Mouse (Mus musculus) lung, postnatal 0 days (tissue): ENCODE measurements around the gene Tmem145. TPM values are rescaled to one million over a fixed set of nuclear protein-coding genes. Genes with fewer than 3 reads are reported as not detected.
A peak's percentile ranks its signal among the peaks of the same experiment; 100 is the strongest.

Experiments
- ATAC-seq: fragments of 200-750 bp; cut with Nextera tagmentation; 2 replicates; pipeline ENCODE4 v1.8.0; 2017; ENCODE audit warnings: moderate library complexity
- DNase-seq: peaks from one replicate; pipeline ENCODE4 v3.0.0-alpha.2; 2016; ENCODE audit warnings: low spot score
- H3K27ac ChIP-seq: fragments of 300-500 bp; sonication (generic); 2 replicates; pipeline ENCODE4 v1.5.1; 2014; ENCODE audit warnings: antibody characterized with exemption, mild to moderate bottlenecking, low read length, mixed read lengths
- H3K27me3 ChIP-seq: fragments of 300-500 bp; sonication (generic); replicated peaks from 2 replicates; pipeline ENCODE4 v1.6.1; 2014; ENCODE audit warnings: low read length, mixed read lengths; ENCODE audit not compliant: insufficient read depth
- H3K36me3 ChIP-seq: fragments of 300-500 bp; sonication (generic); 2 replicates; pipeline ENCODE4 v1.6.1; 2014; ENCODE audit warnings: low read length, mixed read lengths; ENCODE audit not compliant: insufficient read depth
- H3K4me1 ChIP-seq: fragments of 300-500 bp; sonication (generic); 2 replicates; pipeline ENCODE4 v1.6.1; 2014; ENCODE audit warnings: antibody characterized with exemption, low read depth, low read length, mixed read lengths; ENCODE audit not compliant: insufficient read depth
- H3K4me2 ChIP-seq: fragments of 300-500 bp; sonication (generic); replicated peaks from 2 replicates; pipeline ENCODE4 v1.6.1; 2014; ENCODE audit warnings: low read depth, mild to moderate bottlenecking, low read length, moderate library complexity, mixed read lengths
- H3K4me3 ChIP-seq: fragments of 300-500 bp; sonication (generic); 2 replicates; pipeline ENCODE4 v1.5.1; 2014; ENCODE audit warnings: low read depth, low read length
- H3K9ac ChIP-seq: fragments of 300-500 bp; sonication (generic); replicated peaks from 2 replicates; pipeline ENCODE4 v1.6.1; 2014; ENCODE audit warnings: low read depth, mild to moderate bottlenecking
- H3K9me3 ChIP-seq: fragments of 300-500 bp; sonication (generic); 2 replicates; pipeline ENCODE4 v1.6.1; 2016; ENCODE audit warnings: low read length, mixed read lengths
- CTCF ChIP-seq: IDR thresholded peaks from 2 replicates; pipeline ENCODE4 v1.5.1; 2016; ENCODE audit warnings: antibody characterized with exemption, mild to moderate bottlenecking
- EP300 ChIP-seq: IDR thresholded peaks from 2 replicates; pipeline ENCODE4 v1.6.1; 2016; ENCODE audit warnings: antibody characterized with exemption, mild to moderate bottlenecking, control low read depth
- WGBS: fragments of 180-500 bp; shearing (Covaris S2); extraction: QIAGEN DNeasy Blood & Tissue Kit; methylation state at CpG from one replicate; pipeline ENCODE4 v1.1.7; 2014; 5-methylcytosine and 5-hydroxymethylcytosine counted together
- polyA plus RNA-seq: library from polyadenylated mRNA; unstranded; fragments of >200 nt; fragmentation: Nextera tagmentation; extraction: Ambion mirVana; gene quantifications from 2 replicates; pipeline ENCODE4 v1.2.1, GENCODE M21; 2015

The Tmem145 gene
- polyA plus RNA-seq, 1 experiment from 2014 or later: not detected

DNA sequence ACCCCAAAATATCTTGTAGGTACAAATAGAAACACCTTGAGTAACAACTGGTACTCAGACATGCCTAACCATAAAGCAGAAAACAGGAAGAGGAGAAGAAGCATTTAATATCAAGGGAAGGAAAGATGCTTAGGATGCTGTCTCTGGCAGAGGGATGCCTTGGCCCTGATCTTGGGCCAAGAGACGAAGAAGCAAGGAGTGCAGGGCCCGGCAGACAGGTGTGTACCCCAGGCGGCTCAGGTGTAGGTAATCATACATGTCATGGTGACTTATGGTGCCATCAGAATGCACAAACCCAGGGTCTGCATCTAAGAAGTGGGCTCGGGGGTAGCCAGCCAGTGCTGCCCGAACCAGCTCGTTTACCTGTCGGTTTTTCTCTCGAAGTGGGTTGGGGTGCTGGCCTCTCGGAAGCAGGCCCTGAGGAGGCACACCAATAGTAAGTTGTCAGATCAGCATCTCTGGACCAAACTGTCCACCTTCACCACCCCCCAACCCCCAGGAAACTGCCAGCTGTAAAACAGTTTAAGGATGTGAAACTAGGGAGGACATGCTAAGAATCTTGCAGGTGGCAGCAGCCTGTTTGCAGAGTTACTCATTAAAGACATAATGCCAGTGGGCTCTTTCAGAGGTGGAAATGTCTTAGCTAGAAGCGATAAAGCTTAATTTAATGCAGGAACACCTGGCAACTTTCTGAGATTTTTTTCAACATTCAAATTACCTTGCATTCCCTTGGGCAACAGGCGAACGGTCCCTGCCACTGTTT, 10.8 kb upstream of the Tmem145 start:
- WGBS: 87% methylated on average over 12 of the region's 12 CpGs
- Histone ChIP-seq H3K9ac (no peak overlapping the region), H3K27me3 (no peaks in the 10 kb centered on the region), H3K4me2 (no peak overlapping the region), H3K36me3 (peaks cover 25% of the 10 kb centered on the region; the same call in 1 of the 2 replicates), H3K4me3 (no peak overlapping the region), H3K9me3 (no peaks in the 10 kb centered on the region), H3K27ac (no peak overlapping the region), H3K4me1 (0 out of 2 replicates have a peak, but pooled peaks cover 3% of the 10 kb centered on the region)
- TF ChIP-seq EP300: no peak
- no peak for TF ChIP-seq CTCF
- ATAC-seq: no peak
- no peak for DNase-seq

DNA sequence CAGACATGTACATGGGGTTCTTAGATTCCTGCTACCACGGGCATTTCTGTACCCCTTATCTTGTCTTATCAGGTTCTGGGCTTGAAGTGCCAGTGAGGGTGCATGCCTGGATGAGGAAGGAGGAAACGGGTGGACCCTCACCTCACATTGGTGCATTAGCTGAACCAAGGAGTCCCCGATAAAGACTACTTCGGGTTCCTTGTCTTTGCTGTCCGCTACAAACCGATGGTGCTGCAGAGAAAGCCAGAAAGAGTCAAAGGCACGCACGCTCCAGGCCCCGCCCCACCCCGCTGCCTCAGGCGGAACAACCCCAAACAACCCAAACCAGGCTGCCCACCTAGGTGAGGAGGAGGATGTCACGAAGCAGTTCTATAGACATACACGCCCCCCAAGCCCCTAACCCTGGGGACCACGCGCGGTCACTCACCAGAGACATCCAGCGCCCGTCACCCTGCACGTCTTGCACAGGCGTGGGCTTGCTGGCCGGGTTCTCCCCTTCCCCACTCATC, 8.9 kb upstream of the Tmem145 start:
- Histone ChIP-seq H3K9ac (peak overlapping the region; percentile 55), H3K4me3 (peak overlapping the region; percentile 64), H3K9me3 (no peaks in the 10 kb centered on the region), H3K36me3 (peaks cover 10% of the 10 kb centered on the region; the same call in 1 of the 2 replicates), H3K4me1 (0 out of 2 replicates have a peak, but pooled peaks cover 3% of the 10 kb centered on the region), H3K27me3 (no peaks in the 10 kb centered on the region), H3K27ac (peak overlapping the region; percentile 84), H3K4me2 (peak overlapping the region; percentile 97)
- WGBS: under 1% methylated on average over 21 of the region's 21 CpGs
- DNase-seq (peak; percentile 34), ATAC-seq (peak; percentile 18)
- no peak for TF ChIP-seq CTCF
- TF ChIP-seq EP300: no peak

DNA sequence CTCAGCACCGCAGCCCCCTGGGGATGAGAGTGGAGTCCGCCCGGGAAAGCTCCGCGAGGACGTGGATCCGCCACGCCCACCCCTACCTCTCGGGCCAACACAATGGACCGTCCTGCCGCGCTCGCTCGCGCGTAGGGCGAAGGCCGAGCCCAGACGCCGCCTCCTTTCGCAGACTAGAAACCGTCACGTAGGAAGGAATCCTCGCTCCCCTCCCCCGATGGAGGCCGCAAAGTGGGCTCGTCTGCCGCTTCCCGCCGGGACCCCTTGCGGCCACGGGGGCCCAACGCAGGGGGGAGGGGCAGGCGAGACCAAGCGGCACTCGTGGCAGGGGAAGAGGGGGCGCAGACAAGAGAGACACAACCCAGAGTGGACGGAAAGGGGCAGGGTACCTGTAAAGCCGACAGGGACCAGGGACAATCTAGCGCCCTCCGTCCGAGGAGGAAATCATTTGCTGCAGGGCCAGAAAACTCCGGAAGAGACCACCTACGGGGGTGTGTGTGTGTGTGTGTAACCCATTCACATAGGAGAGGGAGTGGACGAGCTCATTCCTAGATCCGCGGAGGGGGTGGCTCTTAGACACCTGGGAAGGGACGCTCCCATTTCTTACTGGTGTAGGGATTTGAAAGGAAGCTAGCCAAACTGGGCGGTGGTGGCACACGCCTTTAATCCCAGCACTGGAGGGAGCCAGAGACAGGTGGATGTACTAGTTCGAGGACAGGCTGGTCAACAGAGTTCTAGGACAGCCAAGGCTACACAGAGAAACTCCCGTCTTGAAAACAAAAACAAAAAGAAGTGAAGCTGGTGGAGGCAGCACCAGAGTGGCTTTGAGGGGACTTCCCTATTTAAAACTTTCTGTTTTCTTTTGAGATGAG, 8.2 kb upstream of the Tmem145 start, which contains the start of gene Pafah1b3:
Pafah1b3 (minus strand) TSS at position 533 of the 872 bp plus-strand sequence.
- 2% methylated on average over 51 of the region's 52 CpGs for WGBS

DNA sequence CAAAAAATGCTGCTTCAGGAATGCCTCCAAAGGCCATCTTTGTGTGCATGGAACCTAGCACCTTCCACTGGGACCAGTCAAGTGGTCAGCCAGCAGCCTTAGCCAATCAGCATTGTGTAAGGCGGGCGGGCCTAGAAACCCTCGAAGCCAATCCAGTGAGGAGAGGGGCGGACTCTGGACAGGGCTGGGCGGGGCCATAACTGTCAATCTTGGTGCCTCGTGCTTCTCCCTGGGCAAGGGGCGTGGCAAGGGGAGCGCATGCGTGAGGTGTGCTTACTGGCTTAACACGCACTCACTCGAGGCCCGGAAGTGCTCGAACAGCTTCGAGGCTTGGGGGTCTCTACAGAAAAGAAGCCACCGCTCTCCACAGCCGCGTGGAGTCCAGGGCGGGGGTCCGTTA, 4.8 kb upstream of the Tmem145 start, which contains the start of gene Prr19:
Prr19 (plus strand) TSS at position 349 of the 400 bp plus-strand sequence.
- ATAC-seq (no peak), DNase-seq (peak; percentile 40)
- TF ChIP-seq EP300 (no peak), CTCF (no peak)

More for the DNA sequence above, 8.2 kb upstream of the Tmem145 start, which contains the start of gene Pafah1b3:
- H3K4me2 ChIP-seq: peak within 1 kb of the TSS; percentile 97
- H3K9me3 ChIP-seq: no peaks in the 10 kb centered on the region
- peak; percentile 92 for ATAC-seq
- H3K27me3 ChIP-seq: no peaks in the 10 kb centered on the region
- DNase-seq: peak; percentile 95
- peak within 1 kb of the TSS; percentile 55 for H3K9ac ChIP-seq
- peaks cover 7% of the 10 kb centered on the region; the same call in 1 of the 2 replicates for H3K36me3 ChIP-seq
- H3K27ac ChIP-seq: peak within 1 kb of the TSS; percentile 84
- peak within 1 kb of the TSS; percentile 64 for H3K4me3 ChIP-seq
- H3K4me1 ChIP-seq: 0 out of 2 replicates have a peak, but pooled peaks cover 3% of the 10 kb centered on the region
- TF ChIP-seq EP300: no peak
- peak; percentile 64 for TF ChIP-seq CTCF

DNA sequence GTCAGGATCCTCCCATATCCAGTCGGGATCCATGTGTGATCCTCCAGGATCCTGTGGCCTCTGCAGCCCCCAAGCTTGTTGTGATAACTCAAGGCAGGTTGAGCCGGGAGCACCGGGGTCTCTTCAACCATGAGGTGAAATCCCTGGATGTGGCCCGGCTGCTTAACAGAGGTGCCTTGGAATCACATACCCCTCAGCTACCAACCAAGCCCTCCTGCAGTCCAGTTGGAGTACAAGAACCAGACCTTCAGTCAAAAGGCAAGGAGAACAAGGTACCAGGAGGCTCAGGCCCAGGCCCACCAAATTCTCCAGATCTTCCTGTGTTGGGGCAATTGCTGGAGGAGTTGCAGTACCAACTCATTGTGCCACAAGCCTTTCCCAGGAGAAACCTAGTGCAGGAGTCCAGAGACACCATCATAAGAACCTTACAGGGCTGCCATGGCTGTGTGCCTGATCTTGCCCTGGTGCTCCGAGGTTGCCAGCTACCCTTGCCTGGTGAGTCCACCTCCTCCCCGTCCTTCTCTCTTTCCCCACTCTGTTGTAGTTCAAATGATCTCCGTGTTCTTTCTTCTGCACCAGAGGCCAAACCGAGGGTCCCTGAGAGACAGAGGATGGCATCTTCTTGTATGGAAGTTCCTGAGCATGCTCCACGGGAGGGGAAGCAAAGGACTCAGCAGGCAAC, 2.8 kb upstream of the Tmem145 start:
- Histone ChIP-seq H3K27me3 (peaks cover 3% of the 10 kb centered on the region; the same call in 1 of the 2 replicates), H3K4me3 (no peak overlapping the region), H3K9me3 (no peaks in the 10 kb centered on the region), H3K36me3 (no peaks in the 10 kb centered on the region), H3K27ac (no peak overlapping the region), H3K4me1 (no peaks in the 10 kb centered on the region), H3K9ac (no peak overlapping the region), H3K4me2 (no peak overlapping the region)
- TF ChIP-seq EP300 (no peak), CTCF (no peak)
- WGBS: 48% methylated on average over 9 of the region's 9 CpGs
- ATAC-seq (no peak), DNase-seq (no peak)

More for the DNA sequence above, 4.8 kb upstream of the Tmem145 start, which contains the start of gene Prr19:
- H3K27ac ChIP-seq: no peak within 1 kb of the TSS
- H3K4me2 ChIP-seq: no peak within 1 kb of the TSS
- 55% methylated on average over 19 of the region's 19 CpGs for WGBS
- H3K9ac ChIP-seq: no peak within 1 kb of the TSS
- H3K4me3 ChIP-seq: no peak within 1 kb of the TSS
- H3K27me3 ChIP-seq: peaks cover 1% of the 10 kb centered on the region; the same call in 1 of the 2 replicates
- no peaks in the 10 kb centered on the region for H3K9me3 ChIP-seq
- H3K4me1 ChIP-seq: 0 out of 2 replicates have a peak, but pooled peaks cover 3% of the 10 kb centered on the region
- H3K36me3 ChIP-seq: no peaks in the 10 kb centered on the region
